Mouse (Mus musculus): ENCODE data around the gene Prss8.

DNA sequence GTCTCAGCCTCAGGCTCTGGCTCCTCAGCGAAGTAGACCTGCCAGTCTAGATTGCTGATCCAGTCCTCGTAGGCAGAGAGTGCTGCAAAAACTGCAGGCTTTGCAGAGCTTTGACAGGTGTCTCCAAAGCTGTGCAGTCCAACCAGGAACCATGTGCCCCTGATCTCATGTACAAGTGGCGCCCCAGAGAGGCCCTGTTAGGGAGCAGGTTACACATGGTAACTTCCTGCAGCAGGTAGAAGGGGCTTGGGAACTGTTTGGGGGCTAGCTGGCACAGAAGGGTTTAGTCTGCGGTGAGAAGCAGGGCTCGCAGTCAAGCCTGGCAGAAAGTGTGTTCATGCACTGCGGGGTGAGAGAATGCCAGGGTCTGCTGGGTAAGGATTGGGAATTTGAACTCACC is 43.4 kb downstream of the Prss8 start:
- no peak for TF ChIP-seq TAL1 (IDR thresholded peaks at IDR 0.05; ENCODE audit: low read length)
- no peak for TF ChIP-seq GATA1 (IDR thresholded peaks at IDR 0.05; ENCODE audit: low read length)
